Mouse (Mus musculus) gastrocnemius, postnatal 14 days (tissue): ENCODE data around the gene Atxn7l3b. TPM values are rescaled to one million over a fixed set of nuclear protein-coding genes. Genes with fewer than 3 reads are reported as not detected.
"Not testable (repeated sequence)": the region's sequence is repeated elsewhere in the genome, so short reads cannot be mapped to it uniquely, and the experiment has no call there.

Source experiments
- DNase-seq: peaks from one replicate; pipeline ENCODE4 v3.0.0; 2021; ENCODE audit warnings: mixed read lengths
- intact Hi-C: fragments of 180-260 bp; cut with DNase I; formaldehyde crosslinking; loops from one replicate; pipeline ENCODE4 v1.15.1; 2025; ENCODE audit warnings: low total_unique reads
- long read RNA-seq, 2 experiments: library from polyadenylated mRNA; stranded (forward); transcript quantifications; one replicate each; pipeline ENCODE4 v2.0.0; 2021
- total RNA-seq, 2 experiments: library from RNA; stranded (reverse); gene quantifications; 2 replicates each; pipeline ENCODE4 v1.2.3; 2021

The Atxn7l3b gene
- total RNA-seq, result 10 to 100 TPM; 27.8 to 29.4 TPM
- long read RNA-seq, experiment 1, transcript Atxn7l3b-201 (1 exons, 3,566 nt), result major isoform, 25 of 25 reads
- long read RNA-seq, experiment 1, partial matches to known transcripts, result 0 of 25 reads
- long read RNA-seq, experiment 1, other reads (novel, unspliced or antisense), result 0 of 25 reads
- long read RNA-seq, experiment 2, transcript Atxn7l3b-201 (1 exons, 3,566 nt), result major isoform, 29 of 29 reads
- long read RNA-seq, experiment 2, partial matches to known transcripts, result 0 of 29 reads
- long read RNA-seq, experiment 2, other reads (novel, unspliced or antisense), result 0 of 29 reads

GRCm38 (mm10) chr10:112928452-112929221, at the start of gene Atxn7l3b:
TSS of gene Atxn7l3b (minus strand) at chr10:112929001.
- intact Hi-C loops, result no loop called here

GRCm38 (mm10) chr10:112977586-112977985, 48.8 kb upstream of the Atxn7l3b start:
- intact Hi-C loops, result no loop called here
- DNase-seq, result no peak

More at GRCm38 (mm10) chr10:112928452-112929221, at the start of gene Atxn7l3b:
- peak; percentile 96 for DNase-seq

GRCm38 (mm10) chr10:112973286-112974026, 44.7 kb upstream of the Atxn7l3b start:
- intact Hi-C loops, result no loop called here

GRCm38 (mm10) chr10:112970002-112970589, 41.3 kb upstream of the Atxn7l3b start:
- intact Hi-C loops, result no loop called here
- no peak for DNase-seq

More at GRCm38 (mm10) chr10:112973286-112974026, 44.7 kb upstream of the Atxn7l3b start:
- DNase-seq, result no peak

- DNase-seq, result no peak
- intact Hi-C loops, result no loop called here
Measured at GRCm38 (mm10) chr10:112967578-112967977, 38.8 kb upstream of the Atxn7l3b start.

- intact Hi-C loops, DNase-seq: not testable (repeated sequence)
Measured at GRCm38 (mm10) chr10:112962216-112962615, 33.4 kb upstream of the Atxn7l3b start.

- DNase-seq, result no peak
- intact Hi-C loops, result no loop called here
Measured at GRCm38 (mm10) chr10:112954140-112954539, 25.3 kb upstream of the Atxn7l3b start.

- intact Hi-C loops, result no loop called here
- DNase-seq, result no peak
Measured at GRCm38 (mm10) chr10:112948453-112948852, 19.7 kb upstream of the Atxn7l3b start.

- intact Hi-C loops, result no loop called here
Measured at GRCm38 (mm10) chr10:112929222-112929615, 418 bp upstream of the Atxn7l3b start.

GRCm38 (mm10) chr10:112926961-112927360, 1.8 kb downstream of the Atxn7l3b start:
- intact Hi-C loops, result no loop called here
- no peak for DNase-seq

More at GRCm38 (mm10) chr10:112929222-112929615, 418 bp upstream of the Atxn7l3b start:
- DNase-seq, result no peak

- DNase-seq, result no peak
- intact Hi-C loops, result no loop called here
Measured at GRCm38 (mm10) chr10:112926271-112926670, 2.5 kb downstream of the Atxn7l3b start.

GRCm38 (mm10) chr10:112916575-112917190, 12.1 kb downstream of the Atxn7l3b start:
- intact Hi-C loops, result no loop called here
- no peak for DNase-seq

GRCm38 (mm10) chr10:112900243-112900642, 28.6 kb downstream of the Atxn7l3b start:
- intact Hi-C loops, result no loop called here
- no peak for DNase-seq

- intact Hi-C loops, result no loop called here
- no peak for DNase-seq
Measured at GRCm38 (mm10) chr10:112899796-112900195, 29.0 kb downstream of the Atxn7l3b start.

GRCm38 (mm10) chr10:112896636-112897035, 32.2 kb downstream of the Atxn7l3b start:
- no peak for DNase-seq
- intact Hi-C loops, result no loop called here

- intact Hi-C loops, result no loop called here
- no peak for DNase-seq
Measured at GRCm38 (mm10) chr10:112893622-112894252, 35.1 kb downstream of the Atxn7l3b start.

GRCm38 (mm10) chr10:112884064-112884463, 44.7 kb downstream of the Atxn7l3b start:
- intact Hi-C loops, result no loop called here
- DNase-seq, result no peak

GRCm38 (mm10) chr10:112883688-112884004, 45.2 kb downstream of the Atxn7l3b start:
- no peak for DNase-seq
- intact Hi-C loops, result no loop called here
